Comparison of ENCODE assay signal across 8 mouse cellular contexts in genomic region chr5:119670566-119671108, GRCm38 (mm10). TPM values are rescaled to one million over a fixed set of nuclear protein-coding genes. Genes with fewer than 3 reads are reported as not detected.
A peak's percentile ranks its signal among the peaks of the same experiment; 100 is the strongest.
DNase-seq lines count a peak whose midpoint lies in the region; ATAC-seq lines count a peak whose summit lies in the region.

Tbx3 (plus strand) TSS chr5:119670669.

- under 1% methylated on average over 42 of the region's 43 CpGs for WGBS in hindbrain, embryonic 15.5 days

- peak; percentile 90 for ATAC-seq in common myeloid progenitor, adult 5-6 weeks (replicated peaks; ENCODE audit: low read depth, poor library complexity, severe bottlenecking)
- peak; percentile 96 for ATAC-seq in hindbrain, embryonic 15.5 days (ENCODE audit: low FRiP score, low read depth)
- ATAC-seq in erythroid progenitor cell, adult 5-6 weeks (replicated peaks; ENCODE audit: low FRiP score, poor library complexity, severe bottlenecking), result no peak

- peaks cover 14% of the 10 kb centered on the region for H3K4me1 ChIP-seq in hindbrain, embryonic 15.5 days (replicated peaks)

- peak within 1 kb of the TSS; percentile 26 for H3K4me3 ChIP-seq in hindbrain, embryonic 15.5 days

- DNase-seq in adipocyte (ENCODE audit: low spot score), result peak; percentile 96
- peak; percentile 87 to 92 for DNase-seq in gastrocnemius, adult 8-10 months (ENCODE audit: low spot score in 2 of 2)
- peak; percentile 42 to 60 for DNase-seq in layer of hippocampus, postnatal 36 days
- peak; percentile 94 for DNase-seq in lung, postnatal 25 days (ENCODE audit: low spot score)
- peak; percentile 62 for DNase-seq in right cerebral cortex, postnatal 14 days

- no peaks in the 10 kb centered on the region for H3K36me3 ChIP-seq in hindbrain, embryonic 15.5 days

- peak within 1 kb of the TSS; percentile 54 for H3K4me2 ChIP-seq in hindbrain, embryonic 15.5 days

- H3K9ac ChIP-seq in hindbrain, embryonic 15.5 days, result 0 out of 2 replicates have a peak within 1 kb of the TSS, but pooled peaks have one; percentile 11

- H3K27ac ChIP-seq in hindbrain, embryonic 15.5 days (replicated peaks), result 0 out of 2 replicates have a peak within 1 kb of the TSS, but pooled peaks have one; percentile 29

- H3K27me3 ChIP-seq in hindbrain, embryonic 15.5 days, result peaks cover 88% of the 10 kb centered on the region

- H3K9me3 ChIP-seq in hindbrain, embryonic 15.5 days, result no peaks in the 10 kb centered on the region

RNA-seq across cellular contexts. Expression of gene Tbx3, which starts in this region (rescaled TPM):
- not detected in 2 replicates for total RNA-seq in common myeloid progenitor, adult 5-6 weeks (2017)
- total RNA-seq in gastrocnemius, adult 8-10 months (2022), result 1 to 10 TPM; 1.5 to 5.8 (median 3.2) TPM
- polyA plus RNA-seq in hindbrain, embryonic 15.5 days (2015; fragmentation: Nextera tagmentation; extraction: Ambion mirVana), result 4.0 and 5.0 TPM in 2 replicates
- 1 to 10 TPM; 2.1 to 3.1 TPM for total RNA-seq in layer of hippocampus, postnatal 36 days (2021)
- total RNA-seq in erythroid progenitor cell, adult 5-6 weeks (2015; ENCODE audit: low replicate concordance), result not detected in 2 replicates
- total RNA-seq in erythroid progenitor cell, adult 5-6 weeks (2017; ENCODE audit: low replicate concordance), result not detected in 2 replicates

Comparison
In these comparisons a context has a peak if more than half of its experiments do, and no peak if none do; other contexts are left out.
1. Peak in ATAC-seq in common myeloid progenitor, adult 5-6 weeks; RNA of the gene not detected or under 1 TPM.